Mouse (Mus musculus) spleen, postnatal 10 days (tissue): Measurements from ENCODE around the gene Grk1.

ENCODE experiments used
- DNase-seq, 2 experiments: peaks; one replicate each; pipeline ENCODE4 v3.0.0; 2021 to 2022; ENCODE audit warnings: low spot score in 2 of 2

The Grk1 gene

GRCm38 (mm10) chr8:13428156-13428555 is 23.3 kb downstream of the Grk1 start:
- DNase-seq: no peak

- DNase-seq: no peak
Measured at GRCm38 (mm10) chr8:13430412-13430811, 25.5 kb downstream of the Grk1 start.

- no peak for DNase-seq
Measured at GRCm38 (mm10) chr8:13430866-13431265, 26.0 kb downstream of the Grk1 start.

- DNase-seq: no peak
Measured at GRCm38 (mm10) chr8:13433130-13433529, 28.2 kb downstream of the Grk1 start.

- no peak for DNase-seq
Measured at GRCm38 (mm10) chr8:13434889-13435288, 30.0 kb downstream of the Grk1 start, which contains the start of gene Tmem255b. Gene Tmem255b, plus strand, starts transcription at chr8:13435189.

GRCm38 (mm10) chr8:13436052-13436451 is 31.2 kb downstream of the Grk1 start:
- no peak for DNase-seq

- no peak for DNase-seq
Measured at GRCm38 (mm10) chr8:13437531-13437930, 32.6 kb downstream of the Grk1 start.

GRCm38 (mm10) chr8:13442152-13442551 is 37.3 kb downstream of the Grk1 start:
- no peak for DNase-seq

GRCm38 (mm10) chr8:13446456-13446855 is 41.6 kb downstream of the Grk1 start:
- DNase-seq: no peak

GRCm38 (mm10) chr8:13448145-13448544 is 43.3 kb downstream of the Grk1 start:
- peak in 1 of 2 experiments; percentile 28 for DNase-seq

GRCm38 (mm10) chr8:13451747-13452277 is 46.9 kb downstream of the Grk1 start:
- no peak for DNase-seq

GRCm38 (mm10) chr8:13454341-13455113 is 49.6 kb downstream of the Grk1 start:
- no peak for DNase-seq

GRCm38 (mm10) chr8:13455295-13455694 is 50.4 kb downstream of the Grk1 start:
- DNase-seq: peak in 1 of 2 experiments; percentile 57

- no peak for DNase-seq
Measured at GRCm38 (mm10) chr8:13459431-13459830, 54.5 kb downstream of the Grk1 start.

- DNase-seq: no peak
Measured at GRCm38 (mm10) chr8:13461085-13461765, 56.3 kb downstream of the Grk1 start.

GRCm38 (mm10) chr8:13461843-13462242 is 57.0 kb downstream of the Grk1 start:
- DNase-seq: peak; percentile 51 to 77

GRCm38 (mm10) chr8:13462392-13462791 is 57.5 kb downstream of the Grk1 start:
- peak in 1 of 2 experiments; percentile 25 for DNase-seq

GRCm38 (mm10) chr8:13465324-13465723 is 60.4 kb downstream of the Grk1 start:
- DNase-seq: no peak

GRCm38 (mm10) chr8:13466989-13467388 is 62.1 kb downstream of the Grk1 start:
- DNase-seq: no peak

- DNase-seq: no peak
Measured at GRCm38 (mm10) chr8:13468737-13469136, 63.9 kb downstream of the Grk1 start.

- DNase-seq: no peak
Measured at GRCm38 (mm10) chr8:13471484-13471883, 66.6 kb downstream of the Grk1 start.
